Mouse (Mus musculus): ENCODE data around the gene Anpep.
A peak's percentile ranks its signal among the peaks of the same experiment; 100 is the strongest.

Anpep gene

GRCm38 (mm10) chr7:79860811-79861210, at the start of gene Anpep:
Anpep (minus strand) TSS chr7:79861059.
- DNase-seq: no peak

DNA sequence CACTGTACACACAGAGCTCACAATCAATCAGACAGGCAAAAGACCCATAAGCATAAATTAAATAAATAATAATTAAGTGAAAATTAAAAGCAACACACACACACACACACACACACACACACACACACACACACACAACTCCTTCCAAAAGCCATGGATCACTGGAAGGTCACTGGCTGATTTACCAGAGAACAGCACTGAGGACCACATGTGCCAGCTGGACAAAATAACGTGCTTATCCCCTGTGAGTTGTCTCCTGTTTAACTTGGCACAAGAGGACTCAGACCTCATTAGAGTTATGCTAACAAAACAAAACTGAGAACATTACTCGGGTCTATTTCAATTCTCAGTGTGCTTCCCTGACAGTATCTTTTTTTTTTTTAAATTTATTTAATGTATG, 46.5 kb upstream of the Anpep start:
- DNase-seq: no peak

DNA sequence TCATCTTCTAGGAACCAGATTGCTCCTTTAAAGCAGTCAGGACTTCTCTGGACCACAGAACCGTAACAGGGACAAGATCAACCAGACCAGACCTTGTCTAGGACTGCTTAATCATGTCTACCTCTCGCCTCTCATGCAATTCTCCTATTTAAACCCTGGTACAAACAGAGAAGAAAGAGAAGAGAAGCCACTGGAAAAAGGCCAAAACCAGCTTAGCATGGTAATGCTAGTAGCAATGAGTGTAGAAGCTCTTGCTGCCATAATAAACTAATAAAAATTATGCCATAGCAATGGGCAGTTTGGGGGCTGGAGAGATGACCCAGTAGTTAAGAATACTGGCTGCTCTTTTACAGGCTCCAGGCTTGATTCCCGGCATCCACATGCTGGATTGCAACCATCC, 46.1 kb upstream of the Anpep start:
- no peak for DNase-seq

- DNase-seq: no peak
These were observed 44.3 kb upstream of the Anpep start for GRCm38 (mm10) chr7:79905193-79905592.

GRCm38 (mm10) chr7:79903160-79903792, 42.4 kb upstream of the Anpep start:
- DNase-seq: no peak

GRCm38 (mm10) chr7:79900753-79901152, 39.9 kb upstream of the Anpep start:
- no peak for DNase-seq

DNA sequence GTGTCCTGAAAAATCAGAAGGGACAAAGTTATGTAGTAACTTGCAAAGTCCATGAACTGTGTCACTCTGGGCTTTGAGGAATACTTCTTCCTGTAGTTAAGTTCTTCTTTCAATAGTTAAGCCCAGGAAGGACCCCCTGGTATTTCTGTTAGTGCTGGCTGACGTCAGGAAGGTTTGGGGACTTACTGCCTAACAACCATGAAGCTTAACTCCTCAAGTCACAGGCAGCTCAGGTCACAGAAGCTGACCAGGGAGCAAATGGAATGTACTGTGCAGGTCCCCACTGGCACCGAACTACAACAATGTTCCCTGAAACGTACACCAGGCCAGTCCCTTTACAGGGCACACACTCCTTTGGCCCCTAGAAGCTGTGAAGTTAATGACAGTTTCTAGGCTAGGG, 34.4 kb upstream of the Anpep start:
- DNase-seq: no peak

GRCm38 (mm10) chr7:79894790-79895189, 33.9 kb upstream of the Anpep start:
- DNase-seq: no peak

DNA sequence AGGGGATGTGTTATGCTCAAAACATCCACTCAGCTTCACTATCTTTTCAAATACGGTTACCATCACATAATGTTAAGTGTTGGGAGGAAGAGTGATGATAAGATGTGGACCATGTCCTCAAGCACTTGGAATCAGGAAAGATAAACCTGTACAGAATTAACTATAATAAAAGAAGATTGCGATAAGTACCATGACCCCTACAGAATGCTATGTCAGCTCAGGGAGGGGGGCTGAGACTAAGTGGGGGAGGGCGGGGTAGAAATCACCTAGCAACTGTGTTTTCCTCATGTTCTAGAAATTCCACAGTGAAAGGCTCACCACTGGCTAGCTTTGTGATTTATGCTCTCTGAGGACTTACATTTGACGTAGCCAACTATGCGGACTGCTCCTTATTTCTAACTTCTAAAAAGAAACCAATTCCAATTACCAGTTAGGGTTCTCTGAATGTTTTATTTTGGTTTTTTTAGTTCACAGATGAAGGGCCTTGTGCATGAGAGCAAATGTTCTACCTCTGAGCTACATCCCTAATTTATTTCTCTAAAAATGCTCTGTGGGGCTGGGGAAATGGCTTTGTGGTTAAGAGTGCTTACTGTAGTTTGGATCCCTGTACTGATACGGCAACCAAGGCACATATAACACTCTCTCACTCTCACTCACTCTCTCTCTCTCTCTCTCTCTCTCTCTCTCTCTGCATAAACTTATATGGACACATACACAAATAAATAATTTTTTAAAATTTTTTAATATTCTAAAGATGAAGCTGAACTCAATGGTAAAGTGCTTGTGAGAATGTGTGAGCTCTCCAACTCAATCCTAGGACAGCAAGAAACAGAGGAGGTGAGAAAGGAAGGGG, 31.9 kb upstream of the Anpep start:
- DNase-seq: no peak

DNA sequence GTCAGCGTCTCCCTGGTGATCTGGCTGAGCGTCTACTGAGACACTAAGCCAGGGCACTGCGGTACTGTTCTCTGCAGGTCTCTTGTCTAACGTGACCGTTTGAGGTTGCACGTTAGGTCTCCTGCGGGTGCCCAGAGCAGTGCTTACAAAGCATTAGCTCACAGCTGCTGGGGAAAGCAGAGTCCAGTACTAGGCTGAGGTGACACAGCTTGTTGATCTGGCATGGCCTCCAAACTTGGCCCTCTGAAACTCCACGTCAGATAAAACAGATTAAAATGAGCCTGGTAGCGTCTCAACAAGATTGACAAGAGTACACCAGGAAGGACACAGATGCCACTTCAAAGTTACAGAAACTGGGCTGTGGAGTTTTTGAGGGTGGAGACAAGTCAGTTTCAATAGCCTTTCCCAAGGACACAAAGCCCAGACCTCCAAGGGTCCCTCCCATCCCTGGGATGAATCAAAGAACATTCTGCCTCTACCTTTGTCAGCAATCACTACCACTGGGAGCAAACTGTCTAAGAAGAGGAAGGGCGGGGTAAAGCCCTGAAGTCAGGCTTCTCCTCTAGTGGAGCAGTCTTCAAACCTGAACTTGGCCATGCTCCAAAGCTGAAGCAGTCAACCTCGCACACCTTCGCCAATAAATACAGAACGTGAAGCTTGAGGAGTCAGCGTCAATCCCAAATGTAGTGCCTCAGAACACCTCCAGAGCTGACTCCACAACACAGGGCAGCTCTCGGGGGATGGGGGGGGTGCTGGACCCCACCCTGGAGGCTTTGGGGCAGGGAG, 29.8 kb upstream of the Anpep start:
- peak in 1 of 2 experiments; percentile 40 for DNase-seq

GRCm38 (mm10) chr7:79888603-79889002, 27.7 kb upstream of the Anpep start:
- DNase-seq: peak; percentile 23 to 40

- no peak for DNase-seq
These were observed 22.9 kb upstream of the Anpep start for GRCm38 (mm10) chr7:79883613-79884334.

DNA sequence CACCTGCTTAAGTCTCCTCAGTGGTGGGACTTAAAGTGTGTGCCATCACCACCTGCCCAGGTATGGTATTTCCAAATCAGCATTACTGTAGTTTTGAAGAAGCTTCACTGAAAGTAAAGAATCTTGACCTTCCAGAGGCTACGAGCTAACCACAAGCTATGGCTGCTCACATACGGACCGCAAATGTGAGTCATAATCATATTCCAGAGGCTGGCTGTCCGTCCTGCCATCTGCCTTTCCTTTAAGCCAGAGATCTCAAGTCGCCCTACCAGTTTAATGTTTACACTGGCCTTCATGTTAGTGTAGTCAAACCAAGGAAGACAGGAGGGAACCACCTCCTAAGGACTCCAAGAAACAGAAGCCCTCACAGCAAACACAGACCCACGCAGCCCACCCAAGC, 21.0 kb upstream of the Anpep start:
- DNase-seq: no peak

DNA sequence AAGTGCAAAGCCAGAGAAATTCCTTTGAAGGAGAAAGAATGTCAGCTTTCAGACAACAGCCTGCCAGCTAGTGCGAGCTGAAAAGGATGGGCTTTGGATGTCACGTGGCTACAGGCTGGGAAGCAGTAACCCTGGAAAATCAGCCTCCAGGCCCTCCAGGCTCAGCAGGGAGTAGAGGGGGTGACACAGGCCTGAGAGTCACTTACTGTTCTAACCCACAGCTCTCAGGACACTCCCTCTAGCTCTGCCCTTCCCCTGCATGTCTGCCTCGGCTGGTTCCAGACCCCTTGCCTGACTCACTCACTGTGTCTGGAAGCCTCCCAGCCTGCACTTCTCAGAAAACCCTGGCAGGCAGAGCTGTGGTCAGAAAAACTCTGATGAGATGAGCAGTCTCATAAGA, 20.1 kb upstream of the Anpep start:
- DNase-seq: peak in 1 of 2 experiments; percentile 23

GRCm38 (mm10) chr7:79880033-79880432, 19.2 kb upstream of the Anpep start:
- no peak for DNase-seq

DNA sequence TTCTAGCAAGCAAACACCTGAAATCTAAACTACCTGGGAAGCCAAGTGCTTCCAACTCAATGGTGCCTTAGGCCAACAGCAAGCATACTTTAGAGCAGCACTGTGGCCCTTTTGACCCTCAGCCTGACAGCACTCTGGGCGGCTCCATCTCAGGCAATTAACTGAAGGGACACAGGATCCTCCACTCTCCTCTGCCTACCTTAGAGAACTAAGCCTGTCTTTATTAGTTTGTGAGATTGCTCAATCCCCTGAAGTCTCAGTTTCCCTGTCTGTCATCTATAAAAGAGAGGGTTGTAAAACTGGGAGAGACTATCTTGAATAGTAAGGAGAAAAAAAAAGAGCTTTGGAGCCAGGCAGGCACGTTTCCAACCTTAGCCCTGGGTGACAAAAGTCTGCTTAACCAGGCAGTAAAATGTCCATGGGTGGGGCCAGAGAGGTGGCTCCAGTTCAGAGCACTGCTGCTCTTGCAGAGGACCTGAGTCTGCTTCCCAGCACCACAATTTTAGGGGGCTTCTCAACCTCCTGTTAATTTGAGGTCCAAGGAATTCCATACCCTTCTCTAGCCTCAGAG, 17.7 kb upstream of the Anpep start:
- DNase-seq: no peak

- DNase-seq: no peak
These were observed 12.5 kb upstream of the Anpep start for GRCm38 (mm10) chr7:79873407-79873806.

DNA sequence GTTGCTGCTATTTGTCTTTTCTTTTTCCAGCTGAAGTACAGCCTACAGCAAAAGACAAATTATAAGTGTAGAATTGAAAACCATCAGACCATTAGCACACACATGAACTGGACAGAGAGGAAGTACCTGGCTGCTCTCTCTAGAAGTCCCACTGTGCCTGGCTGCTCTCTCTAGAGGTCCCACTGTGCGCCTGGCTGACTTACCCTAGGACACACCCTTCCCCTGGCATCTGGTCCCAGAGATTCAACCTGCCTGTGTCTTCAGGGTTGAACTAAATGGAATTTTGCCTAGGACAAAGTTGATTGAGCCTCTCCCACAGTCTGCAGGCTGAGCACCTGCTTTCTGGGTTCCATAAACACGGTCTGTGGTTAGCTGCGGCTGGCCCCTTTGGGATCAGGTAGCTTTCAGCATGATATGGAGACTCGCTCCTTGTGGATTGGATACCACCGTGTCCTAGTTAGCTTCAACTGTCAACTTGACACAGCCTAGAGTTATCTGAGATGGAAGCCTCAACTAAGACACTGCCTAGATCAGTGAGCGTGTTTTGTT, 11.0 kb upstream of the Anpep start:
- no peak for DNase-seq

GRCm38 (mm10) chr7:79869072-79869719, 8.3 kb upstream of the Anpep start:
- DNase-seq: peak in 1 of 2 experiments; percentile 39

GRCm38 (mm10) chr7:79868475-79868874, 7.6 kb upstream of the Anpep start:
- DNase-seq: peak; percentile 20 to 63

- DNase-seq: no peak
These were observed 7.0 kb upstream of the Anpep start for GRCm38 (mm10) chr7:79867861-79868260.

Data from lung, adult 18-20 months (tissue).